In genomic region chr17:85688236-85688910, GRCm38 (mm10) we compare ENCODE assay signal across 8 mouse cellular contexts. TPM values are rescaled to one million over a fixed set of nuclear protein-coding genes. Genes with fewer than 3 reads are reported as not detected.
DNase-seq lines count a peak whose midpoint lies in the region; ATAC-seq lines count a peak whose summit lies in the region.

Gene Six2, minus strand, starts transcription at chr17:85688274.

- peak; percentile 30 for DNase-seq in urinary bladder, adult 2 months (ENCODE audit: low spot score)
- no peak for DNase-seq in urinary bladder, postnatal 25 days (ENCODE audit: low spot score)
- peak; percentile 77 for DNase-seq in gastrocnemius, adult 18-20 months (ENCODE audit: low spot score)
- no peak for DNase-seq in layer of hippocampus, adult 11-12 months (ENCODE audit: low spot score)
- no peak for DNase-seq in cerebellum, adult 9-10 months

- no peaks in the 10 kb centered on the region for H3K36me3 ChIP-seq in hindbrain, embryonic 15.5 days
- H3K36me3 ChIP-seq in lung, embryonic 15.5 days, result no peaks in the 10 kb centered on the region
- no peaks in the 10 kb centered on the region for H3K36me3 ChIP-seq in stomach, embryonic 14.5 days (ENCODE audit: control insufficient read depth, insufficient read depth, low read length)

- peak; percentile 72 for ATAC-seq in hindbrain, embryonic 15.5 days (ENCODE audit: low FRiP score, low read depth)
- peak; percentile 88 for ATAC-seq in lung, embryonic 15.5 days (ENCODE audit: borderline replicate concordance, extremely low read depth, low FRiP score, low TSS enrichment)
- peak; percentile 93 for ATAC-seq in stomach, embryonic 14.5 days (ENCODE audit: insufficient number of reproducible peaks, insufficient read depth, low FRiP score, low read depth)

- no peak within 1 kb of the TSS for H3K27ac ChIP-seq in hindbrain, embryonic 15.5 days (replicated peaks)
- H3K27ac ChIP-seq in lung, embryonic 15.5 days, result no peak within 1 kb of the TSS
- peak within 1 kb of the TSS; percentile 87 for H3K27ac ChIP-seq in stomach, embryonic 14.5 days (ENCODE audit: low read length)

- H3K9me3 ChIP-seq in hindbrain, embryonic 15.5 days, result no peaks in the 10 kb centered on the region
- H3K9me3 ChIP-seq in lung, embryonic 15.5 days, result no peaks in the 10 kb centered on the region
- H3K9me3 ChIP-seq in stomach, embryonic 14.5 days (ENCODE audit: control insufficient read depth, low read depth, low read length), result no peaks in the 10 kb centered on the region

- H3K4me1 ChIP-seq in hindbrain, embryonic 15.5 days (replicated peaks), result peaks cover 14% of the 10 kb centered on the region
- peaks cover 22% of the 10 kb centered on the region for H3K4me1 ChIP-seq in lung, embryonic 15.5 days
- peaks cover 13% of the 10 kb centered on the region for H3K4me1 ChIP-seq in stomach, embryonic 14.5 days (ENCODE audit: control insufficient read depth, insufficient read depth, low read length)

- peak within 1 kb of the TSS; percentile 62 for H3K4me2 ChIP-seq in hindbrain, embryonic 15.5 days
- H3K4me2 ChIP-seq in lung, embryonic 15.5 days, result peak within 1 kb of the TSS; percentile 85
- H3K4me2 ChIP-seq in stomach, embryonic 14.5 days (replicated peaks; ENCODE audit: low read depth, low read length), result peak within 1 kb of the TSS; percentile 76

- under 1% methylated on average over 52 of the region's 55 CpGs for WGBS in hindbrain, embryonic 15.5 days
- 1% methylated on average over 55 of the region's 55 CpGs for WGBS in lung, embryonic 15.5 days
- under 1% methylated on average over 55 of the region's 55 CpGs for WGBS in stomach, embryonic 14.5 days

- no peak within 1 kb of the TSS for H3K9ac ChIP-seq in hindbrain, embryonic 15.5 days
- H3K9ac ChIP-seq in lung, embryonic 15.5 days, result 0 out of 2 replicates have a peak within 1 kb of the TSS, but pooled peaks have one; percentile 12
- peak within 1 kb of the TSS; percentile 64 for H3K9ac ChIP-seq in stomach, embryonic 14.5 days (replicated peaks; ENCODE audit: low read depth, low read length)

- peaks cover 85% of the 10 kb centered on the region for H3K27me3 ChIP-seq in hindbrain, embryonic 15.5 days
- peaks cover 98% of the 10 kb centered on the region for H3K27me3 ChIP-seq in lung, embryonic 15.5 days
- peaks cover 41% of the 10 kb centered on the region for H3K27me3 ChIP-seq in stomach, embryonic 14.5 days (ENCODE audit: control insufficient read depth, insufficient read depth, low read length)

- H3K4me3 ChIP-seq in hindbrain, embryonic 15.5 days, result peak within 1 kb of the TSS; percentile 30
- H3K4me3 ChIP-seq in lung, embryonic 15.5 days, result peak within 1 kb of the TSS; percentile 40
- H3K4me3 ChIP-seq in stomach, embryonic 14.5 days (ENCODE audit: low read depth, low read length), result peak within 1 kb of the TSS; percentile 44

RNA-seq across cellular contexts. Expression of gene Six2, which starts in this region (rescaled TPM):
- polyA plus RNA-seq in urinary bladder, adult 2 months (2012; rRNA removed), result 0.21 and 0.47 TPM in 2 replicates
- 10 to 100 TPM; 16.8 to 22.2 TPM for total RNA-seq in gastrocnemius, adult 18-20 months (2021)
- polyA plus RNA-seq in hindbrain, embryonic 15.5 days (2015; fragmentation: Nextera tagmentation; extraction: Ambion mirVana), result 0.96 and 1.0 TPM in 2 replicates
- polyA plus RNA-seq in lung, embryonic 15.5 days (2015; fragmentation: Nextera tagmentation; extraction: Ambion mirVana), result 0.21 and 0.55 TPM in 2 replicates
- 7.6 and 8.9 TPM in 2 replicates for polyA plus RNA-seq in stomach, embryonic 14.5 days (2014; fragmentation: Nextera tagmentation; extraction: Ambion mirVana)

Comparison
In these comparisons a context has a peak if more than half of its experiments do, and no peak if none do; other contexts are left out.
1. Peak in DNase-seq in urinary bladder, adult 2 months; RNA of the gene not detected or under 1 TPM.
2. Peak in ATAC-seq, H3K4me3 ChIP-seq, H3K9ac ChIP-seq and H3K4me2 ChIP-seq in lung, embryonic 15.5 days; RNA of the gene not detected or under 1 TPM.